Mouse (Mus musculus) intestine, embryonic 16.5 days (tissue): Measurements from ENCODE around the gene Pla1a. TPM values are rescaled to one million over a fixed set of nuclear protein-coding genes. Genes with fewer than 3 reads are reported as not detected.

Experiments used
- ATAC-seq: fragments of 200-750 bp; cut with Nextera tagmentation; 2 replicates; pipeline ENCODE4 v1.8.0; 2017; ENCODE audit warnings: moderate TSS enrichment, moderate library complexity
- H3K27ac ChIP-seq: fragments of 300-500 bp; sonication (generic); 2 replicates; pipeline ENCODE4 v1.5.1; 2014; ENCODE audit warnings: mild to moderate bottlenecking, low read length
- H3K27me3 ChIP-seq: fragments of 300-500 bp; sonication (generic); replicated peaks from 2 replicates; pipeline ENCODE4 v1.6.1; 2014; ENCODE audit warnings: low read length, control low read depth, mixed read lengths; ENCODE audit not compliant: control insufficient read depth, insufficient read depth
- H3K36me3 ChIP-seq: fragments of 300-500 bp; sonication (generic); 2 replicates; pipeline ENCODE4 v1.6.1; 2014; ENCODE audit warnings: low read length, control low read depth; ENCODE audit not compliant: control insufficient read depth, insufficient read depth
- H3K4me1 ChIP-seq: fragments of 300-500 bp; sonication (generic); 2 replicates; pipeline ENCODE4 v1.6.1; 2014; ENCODE audit warnings: low read length, control low read depth, mixed read lengths; ENCODE audit not compliant: control insufficient read depth, insufficient read depth
- H3K4me2 ChIP-seq: fragments of 300-500 bp; sonication (generic); 2 replicates; pipeline ENCODE4 v1.6.1; 2014; ENCODE audit warnings: low read depth, low read length, control low read depth
- H3K4me3 ChIP-seq: fragments of 300-500 bp; sonication (generic); 2 replicates; pipeline ENCODE4 v1.5.1; 2014; ENCODE audit warnings: mild to moderate bottlenecking, low read length
- H3K9ac ChIP-seq: fragments of 300-500 bp; sonication (generic); 2 replicates; pipeline ENCODE4 v1.6.1; 2014; ENCODE audit warnings: low read depth, low read length
- H3K9me3 ChIP-seq: fragments of 300-500 bp; sonication (generic); 2 replicates; pipeline ENCODE4 v1.6.1; 2016; ENCODE audit warnings: low read length, control low read depth; ENCODE audit not compliant: control insufficient read depth
- WGBS: fragments of 180-500 bp; shearing (Covaris S2); extraction: QIAGEN DNeasy Blood & Tissue Kit; methylation state at CpG from one replicate; pipeline ENCODE4 v1.1.7; 2014; 5-methylcytosine and 5-hydroxymethylcytosine counted together
- polyA plus RNA-seq: library from polyadenylated mRNA; unstranded; fragments of >200 nt; fragmentation: Nextera tagmentation; extraction: Ambion mirVana; gene quantifications from 2 replicates; pipeline ENCODE4 v1.2.1, GENCODE M21; 2015

Pla1a gene
- polyA plus RNA-seq, 1 experiment from 2014 or later: 1.9 TPM

- no peak overlapping the region for H3K4me3 ChIP-seq
- no peaks in the 10 kb centered on the region for H3K9me3 ChIP-seq
- no peaks in the 10 kb centered on the region for H3K27me3 ChIP-seq
- no peak overlapping the region for H3K27ac ChIP-seq
- H3K36me3 ChIP-seq: no peaks in the 10 kb centered on the region
- ATAC-seq: no peak
- no peak overlapping the region for H3K4me2 ChIP-seq
- H3K4me1 ChIP-seq: no peaks in the 10 kb centered on the region
- H3K9ac ChIP-seq: no peak overlapping the region
- 90% methylated on average over 8 of the region's 8 CpGs for WGBS
Observed at GRCm38 (mm10) chr16:38408416-38408815, 24.5 kb downstream of the Pla1a start.

GRCm38 (mm10) chr16:38407584-38407983 lies 25.4 kb downstream of the Pla1a start:
- 52% methylated on average over 5 of the region's 5 CpGs for WGBS
- no peak overlapping the region for H3K4me3 ChIP-seq
- no peaks in the 10 kb centered on the region for H3K27me3 ChIP-seq
- no peaks in the 10 kb centered on the region for H3K36me3 ChIP-seq
- H3K4me2 ChIP-seq: no peak overlapping the region
- no peak for ATAC-seq
- H3K4me1 ChIP-seq: no peaks in the 10 kb centered on the region
- H3K9me3 ChIP-seq: no peaks in the 10 kb centered on the region
- no peak overlapping the region for H3K9ac ChIP-seq
- H3K27ac ChIP-seq: no peak overlapping the region

DNA sequence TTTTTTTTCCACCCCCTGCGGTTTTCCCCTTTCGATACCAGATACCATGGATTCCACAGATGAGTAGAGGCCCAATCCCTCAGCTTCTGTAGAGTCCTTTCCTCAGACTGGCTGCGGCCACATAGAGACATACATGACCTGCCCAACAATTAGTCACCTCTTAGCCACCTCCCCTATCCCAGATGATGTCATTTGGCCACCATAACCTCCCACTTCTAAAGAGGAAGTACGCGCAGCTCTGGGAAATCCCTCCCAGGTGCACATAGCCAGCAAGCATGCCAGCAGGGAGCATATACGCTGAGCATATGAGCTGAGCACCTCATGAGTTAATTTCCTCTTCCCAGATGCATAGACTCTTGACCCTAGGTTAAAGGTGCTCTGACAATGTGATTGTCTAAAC lies 26.2 kb downstream of the Pla1a start:
- H3K27ac ChIP-seq: no peak overlapping the region
- WGBS: 77% methylated on average over 6 of the region's 6 CpGs
- no peaks in the 10 kb centered on the region for H3K27me3 ChIP-seq
- no peak overlapping the region for H3K9ac ChIP-seq
- H3K36me3 ChIP-seq: no peaks in the 10 kb centered on the region
- no peak overlapping the region for H3K4me2 ChIP-seq
- peak; percentile 56; the same call in 1 of the 2 replicates for ATAC-seq
- H3K4me3 ChIP-seq: no peak overlapping the region
- H3K4me1 ChIP-seq: no peaks in the 10 kb centered on the region
- H3K9me3 ChIP-seq: no peaks in the 10 kb centered on the region

DNA sequence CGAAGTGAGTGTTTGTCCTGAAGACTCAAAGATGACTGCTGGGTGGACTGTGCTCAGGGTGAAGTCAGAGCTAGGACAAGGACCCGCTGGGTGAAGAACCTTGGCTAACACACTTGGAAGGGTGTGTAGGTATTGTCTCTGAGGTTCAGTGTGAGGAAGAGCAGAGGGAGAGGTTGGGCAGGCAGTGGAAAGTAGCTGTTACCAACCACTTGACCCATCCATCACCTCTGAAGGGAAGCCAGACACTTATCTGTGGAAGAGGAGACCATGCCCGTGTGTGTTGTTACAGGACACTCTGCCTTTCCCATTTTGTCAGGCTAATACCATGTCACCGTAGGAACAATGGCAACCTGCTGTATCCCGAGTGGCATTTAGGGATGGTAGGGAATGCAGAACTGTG lies 26.7 kb downstream of the Pla1a start:
- Histone ChIP-seq H3K36me3 (no peaks in the 10 kb centered on the region), H3K9ac (no peak overlapping the region), H3K27ac (no peak overlapping the region), H3K4me3 (no peak overlapping the region), H3K4me1 (no peaks in the 10 kb centered on the region), H3K9me3 (no peaks in the 10 kb centered on the region), H3K27me3 (no peaks in the 10 kb centered on the region), H3K4me2 (no peak overlapping the region)
- no peak for ATAC-seq
- 75% methylated on average over 5 of the region's 5 CpGs for WGBS

DNA sequence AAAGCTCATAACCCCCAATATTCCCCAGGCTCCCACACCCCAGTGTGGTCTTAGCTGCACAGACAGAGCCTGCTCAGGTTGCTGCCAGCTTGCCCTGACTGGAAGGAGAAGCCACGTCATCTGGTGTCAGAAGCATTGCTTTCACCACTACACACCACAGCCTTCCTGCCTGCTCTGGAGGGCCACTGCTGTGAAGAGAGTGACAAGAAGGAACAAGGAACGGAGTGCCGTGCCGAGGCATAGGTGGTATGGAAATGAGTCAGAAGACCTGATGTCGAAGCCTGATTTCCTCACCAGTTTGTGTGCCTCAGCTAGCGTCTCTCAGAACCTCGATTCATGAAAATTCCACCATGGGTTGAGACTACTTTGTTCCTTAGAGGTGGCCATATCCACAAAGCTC lies 29.3 kb downstream of the Pla1a start:
- Histone ChIP-seq H3K4me2 (no peak overlapping the region), H3K4me1 (0 out of 2 replicates have a peak, but pooled peaks cover 8% of the 10 kb centered on the region), H3K9ac (no peak overlapping the region), H3K9me3 (no peaks in the 10 kb centered on the region), H3K4me3 (no peak overlapping the region), H3K36me3 (no peaks in the 10 kb centered on the region), H3K27me3 (no peaks in the 10 kb centered on the region), H3K27ac (no peak overlapping the region)
- 87% methylated on average over 7 of the region's 7 CpGs for WGBS
- ATAC-seq: no peak

GRCm38 (mm10) chr16:38401468-38401867 lies 31.5 kb downstream of the Pla1a start:
- H3K4me1 ChIP-seq: 0 out of 2 replicates have a peak, but pooled peaks cover 8% of the 10 kb centered on the region
- H3K36me3 ChIP-seq: no peaks in the 10 kb centered on the region
- H3K27ac ChIP-seq: no peak overlapping the region
- H3K4me3 ChIP-seq: no peak overlapping the region
- WGBS: 85% methylated on average over 6 of the region's 6 CpGs
- H3K27me3 ChIP-seq: no peaks in the 10 kb centered on the region
- no peak overlapping the region for H3K4me2 ChIP-seq
- no peak for ATAC-seq
- H3K9ac ChIP-seq: no peak overlapping the region
- no peaks in the 10 kb centered on the region for H3K9me3 ChIP-seq

DNA sequence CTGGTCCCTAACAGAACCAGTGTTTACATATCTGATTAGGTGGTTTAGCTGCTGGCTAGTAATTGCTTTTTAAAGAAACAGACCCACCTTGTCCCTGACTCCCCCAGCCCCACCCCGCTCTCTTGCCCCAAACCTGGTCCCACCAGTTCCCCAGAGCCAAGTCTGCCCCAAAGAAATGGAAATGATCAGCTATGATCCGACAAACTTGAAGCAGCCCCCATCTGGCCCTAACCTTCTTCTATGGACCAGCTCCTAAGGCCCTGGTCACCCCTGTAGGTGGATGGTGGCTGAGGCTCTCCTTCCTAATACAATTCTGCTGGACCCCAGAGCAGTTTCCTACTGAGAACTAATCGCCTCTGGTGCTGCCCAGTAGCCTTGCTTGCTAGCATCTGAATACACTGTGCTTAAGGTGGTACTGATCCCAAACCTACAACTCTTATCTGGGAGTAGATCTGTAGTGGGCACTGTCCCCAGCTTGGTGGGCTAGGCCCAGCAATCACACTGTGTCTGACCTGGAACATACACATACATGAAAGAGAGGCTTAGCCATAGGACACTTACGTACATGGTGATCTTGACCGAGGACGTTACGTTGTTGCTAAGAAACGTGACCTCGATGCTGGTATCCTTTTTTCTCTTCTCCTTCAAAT lies 32.5 kb downstream of the Pla1a start:
- Histone ChIP-seq H3K9me3 (no peaks in the 10 kb centered on the region), H3K27me3 (no peaks in the 10 kb centered on the region), H3K36me3 (no peaks in the 10 kb centered on the region), H3K4me2 (peak overlapping the region; percentile 55), H3K4me1 (peaks cover 11% of the 10 kb centered on the region; the same call in 1 of the 2 replicates), H3K9ac (peak overlapping the region; percentile 60), H3K4me3 (peak overlapping the region; percentile 24), H3K27ac (no peak overlapping the region)
- 66% methylated on average over 9 of the region's 9 CpGs for WGBS
- ATAC-seq: no peak

DNA sequence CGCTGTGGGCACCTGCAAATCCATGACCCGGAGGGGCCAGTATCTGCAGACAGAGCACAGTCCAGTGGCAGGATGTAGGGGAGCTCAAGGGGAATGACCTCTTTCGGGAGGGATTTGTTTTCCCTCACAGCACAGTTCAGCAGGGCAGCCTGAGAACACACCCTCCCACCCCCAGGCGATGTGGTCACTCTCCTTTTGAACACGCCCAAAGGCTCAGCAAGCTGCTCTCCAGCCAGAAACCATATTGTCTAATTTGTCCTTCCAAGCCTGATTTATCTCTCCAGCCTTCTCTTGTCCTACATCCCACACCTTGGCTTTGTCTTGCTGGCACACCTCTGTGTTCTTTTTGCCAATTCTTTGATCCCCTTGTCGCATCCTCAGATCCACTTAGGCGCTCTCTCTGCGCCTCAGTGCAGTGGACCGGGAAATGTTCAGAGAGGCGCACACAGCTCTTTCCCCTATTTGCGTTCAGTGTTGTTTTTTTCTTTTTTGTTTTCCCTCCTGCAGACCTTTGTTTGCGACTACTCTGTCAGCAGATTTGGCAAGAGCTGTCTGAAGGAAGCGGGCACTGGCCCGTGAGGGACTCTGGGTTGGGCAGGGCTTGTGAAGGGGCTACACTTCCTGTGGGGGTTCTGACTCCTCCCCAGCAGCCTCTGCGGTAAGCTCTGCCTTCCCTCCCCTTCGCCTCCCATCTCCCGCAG lies 33.3 kb downstream of the Pla1a start:
- H3K4me2 ChIP-seq: peak overlapping the region; percentile 55
- no peaks in the 10 kb centered on the region for H3K9me3 ChIP-seq
- H3K27ac ChIP-seq: peak overlapping the region; percentile 48
- H3K4me3 ChIP-seq: peak overlapping the region; percentile 24
- H3K27me3 ChIP-seq: no peaks in the 10 kb centered on the region
- no peaks in the 10 kb centered on the region for H3K36me3 ChIP-seq
- H3K4me1 ChIP-seq: peaks cover 11% of the 10 kb centered on the region; the same call in 1 of the 2 replicates
- ATAC-seq: peak; percentile 77
- 22% methylated on average over 17 of the region's 17 CpGs for WGBS
- H3K9ac ChIP-seq: peak overlapping the region; percentile 60

- H3K4me3 ChIP-seq: no peak overlapping the region
- H3K27ac ChIP-seq: no peak overlapping the region
- WGBS: 73% methylated on average over 3 of the region's 3 CpGs
- H3K4me1 ChIP-seq: peaks cover 11% of the 10 kb centered on the region; the same call in 1 of the 2 replicates
- H3K9me3 ChIP-seq: no peaks in the 10 kb centered on the region
- H3K36me3 ChIP-seq: no peaks in the 10 kb centered on the region
- no peak overlapping the region for H3K9ac ChIP-seq
- H3K27me3 ChIP-seq: no peaks in the 10 kb centered on the region
- no peak for ATAC-seq
- 0 out of 2 replicates have a peak overlapping the region, but pooled peaks have one; percentile 55 for H3K4me2 ChIP-seq
Observed at GRCm38 (mm10) chr16:38399076-38399475, 33.9 kb downstream of the Pla1a start.
